Mouse (Mus musculus) thymus, postnatal 4 days (tissue): ENCODE results near the gene Tas2r117.

Source experiments
- DNase-seq: peaks from one replicate; pipeline ENCODE4 v3.0.0; 2021

Gene Tas2r117

DNA sequence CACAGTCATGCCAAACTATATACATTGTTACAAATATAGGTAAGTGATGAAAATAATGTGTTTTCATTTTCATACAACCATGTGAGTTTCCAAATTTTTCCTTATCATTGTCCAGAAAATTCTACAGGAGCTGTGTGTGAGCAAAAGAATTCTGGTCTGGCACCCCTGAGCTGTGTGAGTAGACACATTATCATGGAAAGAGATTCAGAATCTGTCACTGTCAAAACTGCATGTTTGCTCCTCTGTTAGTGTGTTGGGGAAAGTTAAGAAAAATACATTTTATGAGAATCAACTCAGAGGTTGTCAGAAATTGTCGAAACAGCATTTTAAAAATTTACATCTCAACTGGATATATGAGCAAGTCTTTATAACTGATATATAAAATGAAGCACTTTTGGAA is at the start of gene Tas2r117:
TSS of gene Tas2r117 (plus strand) at position 301 of the 400 bp plus-strand sequence.
- DNase-seq = no peak

DNA sequence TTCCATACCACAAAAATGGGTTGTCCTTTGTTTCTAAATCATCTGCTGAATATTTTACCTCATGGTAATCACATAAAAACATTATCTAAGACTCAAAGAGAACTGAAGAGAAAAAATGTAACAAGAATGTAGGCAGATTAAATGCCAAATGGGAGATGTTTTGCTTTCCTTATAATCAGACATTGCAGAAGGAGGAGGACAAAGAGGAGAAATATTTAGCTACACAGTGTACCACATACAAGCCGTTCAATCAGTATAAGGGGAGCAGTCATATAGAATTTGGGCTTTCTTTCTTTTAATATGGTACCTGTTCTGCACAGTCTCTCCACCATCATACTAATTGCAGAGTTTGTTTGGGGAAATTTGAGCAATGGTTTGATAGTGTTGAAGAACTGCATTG is 48.2 kb upstream of the Tas2r117 start, which contains the start of gene Tas2r124:
TSS of gene Tas2r124 (plus strand) at position 301 of the 400 bp plus-strand sequence.
- DNase-seq = no peak

DNA sequence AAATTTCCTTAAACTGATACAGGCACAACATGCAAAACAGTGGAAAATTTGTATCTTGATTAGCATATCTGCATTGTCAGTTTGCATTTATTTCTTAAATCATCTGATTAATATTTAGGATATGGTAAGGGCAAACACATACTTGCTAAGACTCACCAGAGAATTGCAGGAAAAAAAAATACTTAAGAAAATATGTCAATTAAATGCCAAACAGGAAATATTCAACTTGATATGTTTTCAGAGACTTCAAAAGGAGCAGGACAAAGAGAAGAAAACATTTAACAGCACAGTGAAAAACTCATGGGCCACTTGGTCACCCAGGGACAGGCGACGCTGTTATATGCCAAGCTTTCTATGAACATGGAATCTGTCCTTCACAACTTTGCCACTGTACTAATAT is 40.8 kb upstream of the Tas2r117 start, which contains the start of gene Tas2r102:
TSS of gene Tas2r102 (plus strand) at position 301 of the 400 bp plus-strand sequence.
- DNase-seq = no peak

DNA sequence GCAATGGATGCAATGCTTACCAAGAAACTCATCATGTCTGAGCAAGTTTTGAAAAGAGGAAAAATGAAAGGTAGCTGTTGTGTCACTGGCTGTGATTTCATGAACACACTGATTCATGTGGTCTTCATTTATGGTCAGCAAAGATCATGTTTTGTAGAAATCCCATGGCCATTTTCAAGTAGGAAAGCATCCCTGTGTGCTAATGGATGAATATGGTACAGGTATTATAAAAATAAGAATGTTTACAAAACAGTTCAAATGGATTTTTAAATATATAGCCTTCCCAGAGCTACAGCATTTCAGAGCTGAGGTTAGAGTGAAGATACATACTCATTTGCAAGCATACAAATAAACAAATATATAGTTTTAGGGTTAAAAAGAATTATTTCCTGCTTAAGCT is 24.6 kb upstream of the Tas2r117 start, which contains the start of gene Tas2r136:
TSS of gene Tas2r136 (minus strand) at position 101 of the 400 bp plus-strand sequence.
- no peak for DNase-seq

DNA sequence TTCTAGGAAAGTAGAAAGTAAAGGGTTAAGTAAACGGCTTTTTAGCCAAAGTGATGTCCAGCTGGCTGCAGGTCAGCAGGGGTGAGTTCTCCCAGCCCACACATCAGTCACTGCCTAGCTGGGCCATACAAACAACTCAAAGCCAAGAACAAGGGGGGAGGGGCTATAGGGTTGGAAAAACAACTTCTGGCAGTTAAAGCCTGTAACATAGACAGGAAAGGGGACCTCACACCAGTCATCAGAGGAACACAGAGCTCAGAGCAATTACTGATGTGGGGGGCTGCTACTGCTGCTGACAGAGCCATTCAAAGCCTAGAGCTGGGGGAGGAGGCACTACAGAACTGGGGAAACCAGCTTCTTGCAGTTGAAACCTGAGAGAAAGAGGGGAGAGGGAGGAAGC is 7.2 kb upstream of the Tas2r117 start:
- DNase-seq = no peak

DNA sequence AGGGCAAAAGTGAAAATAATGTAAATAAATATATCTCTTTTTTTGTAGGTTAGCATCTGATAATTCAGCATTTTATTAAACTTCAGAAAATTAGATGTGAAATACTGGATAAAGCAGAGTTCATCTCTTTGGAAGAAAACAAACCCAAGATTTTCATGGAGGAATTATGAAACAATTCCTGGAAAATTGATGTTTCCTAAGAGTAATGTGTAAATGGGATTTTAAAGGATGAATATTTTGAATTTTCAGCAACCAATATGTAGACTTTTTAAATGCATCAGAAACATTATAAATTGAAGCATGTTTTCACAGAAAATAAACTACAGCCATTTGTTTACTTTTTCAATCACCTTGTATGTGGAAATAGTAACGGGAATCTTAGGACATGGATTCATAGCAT is 44.2 kb downstream of the Tas2r117 start, which contains the start of gene Tas2r123:
TSS of gene Tas2r123 (plus strand) at position 301 of the 400 bp plus-strand sequence.
- no peak for DNase-seq
